Mouse (Mus musculus): Measurements from ENCODE around the gene Dpep3. TPM values are rescaled to one million over a fixed set of nuclear protein-coding genes. Genes with fewer than 3 reads are reported as not detected.
A peak's percentile ranks its signal among the peaks of the same experiment; 100 is the strongest.

Dpep3 gene
- polyA plus RNA-seq, 1 experiment from 2014 or later: not detected

DNA sequence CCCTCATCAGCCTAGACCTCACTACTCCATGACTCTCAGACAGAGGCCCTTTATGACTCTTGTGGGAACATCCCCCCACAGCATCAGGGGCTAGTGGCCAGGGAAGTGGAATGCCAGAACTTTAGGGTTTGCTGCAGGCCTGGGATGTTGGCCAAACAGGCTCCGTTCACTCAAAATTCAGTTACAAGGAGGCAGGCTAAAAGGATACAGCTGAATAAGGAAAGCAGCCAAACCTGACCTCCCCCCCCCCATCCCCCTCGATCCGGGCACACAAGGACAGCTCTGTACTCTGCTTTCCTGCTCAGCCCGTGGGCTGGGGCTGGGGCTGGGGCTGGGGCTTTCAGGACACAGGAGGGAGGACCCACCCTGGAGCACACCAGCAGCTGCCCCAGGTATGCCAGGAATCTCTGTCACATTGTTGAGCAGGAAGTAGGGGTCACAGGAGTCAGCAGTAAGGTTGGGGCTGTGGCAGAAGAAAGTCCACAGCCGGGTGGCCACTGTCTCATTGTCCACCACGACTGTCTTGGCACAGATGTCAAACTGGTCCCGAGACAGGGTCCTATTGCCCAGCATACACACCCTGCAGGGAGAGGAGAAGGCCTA, 28.1 kb downstream of the Dpep3 start:
- Histone ChIP-seq H3K27me3 (no peaks in the 10 kb centered on the region), H3K4me1 (no peaks in the 10 kb centered on the region), H3K4me3 (no peak overlapping the region), H3K9me3 (no peaks in the 10 kb centered on the region), H3K9ac (replicated peaks) (no peak overlapping the region), H3K4me2 (replicated peaks) (no peak overlapping the region), H3K27ac (replicated peaks) (no peak overlapping the region), H3K36me3 (no peaks in the 10 kb centered on the region)
- WGBS: 77% methylated on average over 7 of the region's 7 CpGs
- ATAC-seq (ENCODE audit: low FRiP score, low read depth): no peak

DNA sequence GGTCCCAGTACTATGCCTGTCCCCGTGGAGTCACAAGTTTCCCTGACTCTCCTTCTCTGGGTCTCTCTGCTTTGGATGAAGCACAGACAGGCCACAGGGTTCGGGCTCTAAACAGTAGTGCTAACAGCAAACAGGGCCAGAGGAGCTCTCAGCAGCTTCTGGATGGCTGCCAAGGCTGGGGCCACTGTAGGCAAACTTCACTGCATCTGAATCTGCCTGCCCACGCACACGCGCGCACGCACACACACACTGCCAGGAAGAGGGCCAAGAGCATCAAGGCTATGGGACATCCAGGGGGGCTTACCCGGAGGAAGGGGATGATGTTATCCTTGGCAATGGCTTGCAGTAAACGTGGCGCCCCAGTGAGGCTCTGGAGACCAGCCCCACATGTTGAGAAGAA, 29.9 kb downstream of the Dpep3 start:
- Histone ChIP-seq H3K9ac (replicated peaks) (no peak overlapping the region), H3K4me2 (replicated peaks) (no peak overlapping the region), H3K4me1 (no peaks in the 10 kb centered on the region), H3K27ac (replicated peaks) (no peak overlapping the region), H3K36me3 (0 out of 2 replicates have a peak, but pooled peaks cover 5% of the 10 kb centered on the region), H3K9me3 (no peaks in the 10 kb centered on the region), H3K4me3 (no peak overlapping the region), H3K27me3 (no peaks in the 10 kb centered on the region)
- no peak for ATAC-seq (ENCODE audit: low FRiP score, low read depth)
- 90% methylated on average over 10 of the region's 10 CpGs for WGBS

DNA sequence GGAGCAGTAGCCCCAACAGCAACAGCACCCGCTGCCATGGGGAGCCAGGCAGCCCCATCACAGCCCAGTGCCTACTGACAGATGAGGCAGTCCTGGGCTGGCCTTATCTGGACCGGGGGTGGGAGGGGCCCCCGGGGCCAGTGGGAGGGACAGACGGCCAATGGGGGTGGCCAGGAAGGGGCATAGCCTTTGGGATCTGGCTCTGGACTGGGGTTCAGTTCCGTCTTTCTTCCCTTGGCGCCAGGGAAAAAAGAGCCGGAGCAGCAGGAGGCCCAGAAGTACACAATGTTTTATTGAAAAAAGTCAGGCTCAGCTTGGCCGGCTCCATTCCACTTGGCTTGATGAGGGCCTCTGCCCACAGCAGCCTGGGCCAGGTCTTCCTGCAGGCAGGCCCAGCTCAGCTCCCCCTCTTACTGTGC, 35.9 kb downstream of the Dpep3 start, which contains the start of gene Lcat:
Gene Lcat, minus strand, starts transcription at position 62 of the 419 bp plus-strand sequence.
- no peak within 1 kb of the TSS for H3K4me3 ChIP-seq

DNA sequence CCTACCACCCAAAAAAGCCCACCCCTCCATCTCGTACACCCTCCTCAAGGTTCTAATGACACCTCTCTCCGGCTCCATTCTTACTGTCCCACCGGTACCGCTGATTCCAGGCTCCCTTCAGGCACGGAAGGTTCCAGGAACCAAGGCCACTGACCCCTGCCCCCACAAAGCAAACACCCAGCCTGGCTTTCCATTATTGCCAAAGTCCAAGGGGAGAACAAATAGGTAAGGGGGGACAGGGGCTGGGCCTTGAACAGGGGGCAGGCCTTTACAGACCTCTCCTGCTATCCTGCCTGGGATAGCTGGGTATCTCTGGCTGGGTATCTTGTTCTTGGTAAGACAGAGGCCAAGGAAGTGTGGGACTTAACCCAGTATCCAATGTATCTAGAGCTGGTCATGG, 36.7 kb downstream of the Dpep3 start:
- no peak for ATAC-seq (ENCODE audit: low FRiP score, low read depth)
- Histone ChIP-seq H3K27me3 (no peaks in the 10 kb centered on the region), H3K4me2 (replicated peaks) (no peak overlapping the region), H3K27ac (replicated peaks) (no peak overlapping the region), H3K9ac (replicated peaks) (no peak overlapping the region), H3K4me1 (peaks cover 6% of the 10 kb centered on the region), H3K4me3 (no peak overlapping the region), H3K36me3 (0 out of 2 replicates have a peak, but pooled peaks cover 10% of the 10 kb centered on the region), H3K9me3 (no peaks in the 10 kb centered on the region)
- 98% methylated on average over 5 of the region's 5 CpGs for WGBS

More for the DNA sequence above, 35.9 kb downstream of the Dpep3 start, which contains the start of gene Lcat:
- ATAC-seq (ENCODE audit: low FRiP score, low read depth): no peak
- H3K4me1 ChIP-seq: peaks cover under 1% of the 10 kb centered on the region; the same call in 1 of the 2 replicates
- 72% methylated on average over 8 of the region's 8 CpGs for WGBS
- no peaks in the 10 kb centered on the region for H3K9me3 ChIP-seq
- H3K4me2 ChIP-seq (replicated peaks): no peak within 1 kb of the TSS
- 0 out of 2 replicates have a peak, but pooled peaks cover 10% of the 10 kb centered on the region for H3K36me3 ChIP-seq
- no peaks in the 10 kb centered on the region for H3K27me3 ChIP-seq
- H3K27ac ChIP-seq (replicated peaks): no peak within 1 kb of the TSS
- H3K9ac ChIP-seq (replicated peaks): no peak within 1 kb of the TSS

DNA sequence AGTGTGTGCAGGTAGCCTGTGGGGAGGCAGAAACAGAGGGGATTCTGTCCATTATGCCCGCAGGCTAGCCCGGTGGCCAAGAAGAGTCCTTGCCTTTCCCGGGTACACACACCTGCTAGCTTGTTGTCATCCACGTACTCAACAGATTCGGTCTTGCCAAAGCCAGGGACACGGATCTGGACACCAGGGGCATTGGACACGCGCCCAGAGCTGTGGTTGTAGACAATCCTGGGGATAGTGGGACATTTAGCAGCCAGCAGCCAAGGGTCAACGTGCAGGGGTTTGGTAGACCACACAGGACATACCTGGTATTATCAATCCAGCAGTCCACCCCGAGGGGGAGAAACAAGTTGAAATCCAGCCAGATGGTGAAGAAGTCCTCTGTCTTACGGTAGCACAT, 37.2 kb downstream of the Dpep3 start:
- Histone ChIP-seq H3K27me3 (no peaks in the 10 kb centered on the region), H3K4me3 (no peak overlapping the region), H3K27ac (replicated peaks) (no peak overlapping the region), H3K4me1 (peaks cover 6% of the 10 kb centered on the region), H3K4me2 (replicated peaks) (no peak overlapping the region), H3K9me3 (no peaks in the 10 kb centered on the region), H3K9ac (replicated peaks) (no peak overlapping the region), H3K36me3 (0 out of 2 replicates have a peak, but pooled peaks cover 10% of the 10 kb centered on the region)
- ATAC-seq (ENCODE audit: low FRiP score, low read depth): no peak
- 96% methylated on average over 11 of the region's 11 CpGs for WGBS

DNA sequence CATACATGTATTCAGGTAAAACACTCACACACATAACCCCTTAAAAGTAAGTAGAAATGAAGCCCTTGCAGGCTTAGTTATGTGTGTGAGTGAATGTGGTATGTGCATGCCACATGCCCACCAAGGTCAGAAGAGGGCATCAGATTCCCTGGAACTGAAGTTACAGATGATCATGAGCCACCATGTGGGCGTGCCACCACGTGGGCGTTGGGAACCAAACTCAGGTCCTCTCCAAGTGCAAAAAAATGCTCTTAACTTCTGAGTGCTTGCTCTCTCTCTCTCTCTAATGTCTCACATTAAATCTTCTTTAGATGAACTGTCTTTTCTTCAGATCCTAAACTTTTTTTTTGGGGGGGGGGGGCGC, 40.9 kb downstream of the Dpep3 start, which contains the start of gene Psmb10:
Gene Psmb10, minus strand, starts transcription at position 139 of the 364 bp plus-strand sequence.
- Histone ChIP-seq H3K27me3 (no peaks in the 10 kb centered on the region), H3K4me3 (peak within 1 kb of the TSS; percentile 59), H3K9me3 (no peaks in the 10 kb centered on the region), H3K27ac (replicated peaks) (peak within 1 kb of the TSS; percentile 78), H3K9ac (replicated peaks) (peak within 1 kb of the TSS; percentile 77), H3K36me3 (no peaks in the 10 kb centered on the region), H3K4me1 (peaks cover 16% of the 10 kb centered on the region), H3K4me2 (replicated peaks) (peak within 1 kb of the TSS; percentile 87)
- ATAC-seq (ENCODE audit: low FRiP score, low read depth): no peak
- WGBS: 43% methylated on average over 4 of the region's 4 CpGs

DNA sequence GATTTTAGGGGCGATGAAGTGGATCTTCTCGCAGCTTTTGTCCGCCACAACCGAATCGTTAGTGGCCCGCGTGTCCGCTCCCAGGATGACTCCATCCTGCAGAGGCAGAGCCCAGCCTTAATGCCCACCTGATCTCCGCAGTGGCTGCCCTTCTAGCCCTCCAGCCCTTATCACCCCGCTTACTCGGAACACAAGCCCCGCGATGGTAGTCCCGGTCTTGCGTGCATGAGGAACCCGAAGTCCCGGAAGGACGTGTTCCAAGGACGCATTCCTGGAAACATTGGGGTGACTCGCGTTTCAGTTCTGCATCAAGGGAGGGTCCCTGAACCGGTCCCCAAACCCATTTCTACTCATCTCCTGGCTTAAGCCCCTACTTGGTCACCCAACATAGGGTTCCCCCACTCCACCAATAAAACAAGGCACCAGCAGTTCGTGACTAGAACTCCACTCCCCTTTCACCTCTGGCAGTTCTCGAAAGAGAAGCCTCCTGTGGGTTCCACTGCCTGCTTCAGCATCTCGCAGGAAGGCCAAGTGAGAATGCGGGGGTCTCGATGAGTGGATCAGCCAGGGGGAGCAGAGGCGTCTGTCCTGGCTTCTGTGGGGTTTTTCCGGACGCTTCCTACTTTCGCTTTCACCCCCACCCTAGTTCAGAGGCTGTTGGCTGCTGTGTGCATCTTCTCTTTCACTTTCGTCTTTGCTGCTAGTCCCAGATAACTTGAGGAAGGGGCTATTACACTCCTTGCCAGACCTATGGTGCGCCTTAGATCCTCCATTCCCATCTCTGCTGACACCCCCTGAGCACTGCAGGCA, 41.5 kb downstream of the Dpep3 start:
- H3K4me2 ChIP-seq (replicated peaks): peak overlapping the region; percentile 87
- H3K9me3 ChIP-seq: no peaks in the 10 kb centered on the region
- peak overlapping the region; percentile 77 for H3K9ac ChIP-seq (replicated peaks)
- peak; percentile 31; the same call in 1 of the 2 replicates for ATAC-seq (ENCODE audit: low FRiP score, low read depth)
- H3K36me3 ChIP-seq: no peaks in the 10 kb centered on the region
- 3% methylated on average over 33 of the region's 33 CpGs for WGBS
- H3K27ac ChIP-seq (replicated peaks): peak overlapping the region; percentile 78
- H3K4me3 ChIP-seq: peak overlapping the region; percentile 59
- H3K27me3 ChIP-seq: no peaks in the 10 kb centered on the region
- peaks cover 16% of the 10 kb centered on the region for H3K4me1 ChIP-seq

DNA sequence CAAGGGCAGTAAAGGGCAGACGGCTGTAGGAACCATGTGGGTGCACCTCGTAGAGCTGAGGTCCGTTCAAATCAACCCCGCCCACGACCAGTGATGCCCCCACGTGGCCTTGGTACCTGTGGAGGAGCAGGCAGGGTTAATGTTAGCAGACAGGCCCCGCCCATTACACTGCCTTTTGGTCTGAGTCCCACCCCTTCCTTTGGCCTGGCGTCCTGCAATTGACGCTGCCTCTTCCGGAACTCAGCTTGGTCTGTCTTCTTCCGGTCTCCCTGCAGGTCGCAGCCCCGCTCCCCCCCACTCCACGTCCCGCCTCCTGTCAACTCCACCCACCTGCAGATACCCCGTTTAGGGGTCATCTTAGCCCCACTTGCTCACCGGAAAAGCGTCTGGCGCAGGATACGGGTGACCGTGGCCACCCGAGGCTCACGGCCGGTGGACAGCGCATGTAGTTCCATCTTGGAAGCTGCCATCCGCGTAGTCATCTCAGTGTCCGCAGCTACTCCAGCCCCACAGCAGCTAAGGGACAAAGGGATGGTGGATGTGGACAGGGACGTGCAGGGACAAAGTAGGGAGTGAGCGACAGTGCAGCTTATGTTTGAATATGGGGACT, 42.3 kb downstream of the Dpep3 start:
- WGBS: 0% methylated on average over 30 of the region's 30 CpGs
- Histone ChIP-seq H3K9ac (replicated peaks) (peak overlapping the region; percentile 77), H3K9me3 (no peaks in the 10 kb centered on the region), H3K4me1 (peaks cover 16% of the 10 kb centered on the region), H3K4me3 (peak overlapping the region; percentile 59), H3K27me3 (no peaks in the 10 kb centered on the region), H3K4me2 (replicated peaks) (peak overlapping the region; percentile 87), H3K36me3 (no peaks in the 10 kb centered on the region; the same call in 1 of the 2 replicates), H3K27ac (replicated peaks) (peak overlapping the region; percentile 78)
- ATAC-seq (ENCODE audit: low FRiP score, low read depth): peak; percentile 93

DNA sequence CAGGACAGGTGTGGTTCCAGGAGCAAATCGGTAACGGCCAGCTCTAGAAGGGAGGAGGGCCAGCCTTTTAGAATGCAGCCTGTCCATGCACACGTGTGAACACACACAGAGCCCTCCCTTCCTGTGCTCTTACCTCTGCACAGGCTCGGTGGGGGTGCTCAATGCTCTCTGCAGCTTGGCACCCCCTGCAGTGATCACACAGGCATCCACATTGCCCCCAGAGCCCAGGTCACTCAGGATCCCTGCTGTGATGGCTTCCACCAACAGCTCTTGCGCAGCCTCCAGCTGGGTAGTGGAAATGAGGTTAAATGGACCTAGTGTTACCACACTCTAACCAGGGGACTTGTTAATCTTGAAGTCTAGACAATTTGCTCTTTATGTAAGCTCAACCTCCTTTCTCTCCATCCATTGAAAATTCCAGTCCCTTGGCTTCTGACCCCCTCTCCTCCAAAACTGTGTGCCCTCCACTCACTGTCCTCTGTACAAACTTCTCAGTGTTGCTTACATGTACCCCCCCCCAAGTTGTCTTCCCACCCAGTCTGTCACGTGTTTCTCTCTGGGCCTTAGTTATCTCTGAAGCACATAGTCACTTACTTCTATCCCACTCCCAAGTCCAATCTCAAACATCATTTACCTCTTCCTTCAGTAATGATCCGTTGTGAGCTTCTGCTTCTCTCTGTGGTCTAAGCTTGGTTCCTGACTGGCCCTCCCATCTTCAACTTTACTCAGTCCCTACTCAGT, 43.2 kb downstream of the Dpep3 start:
- peak overlapping the region; percentile 16; the same call in 1 of the 2 replicates for H3K27ac ChIP-seq (replicated peaks)
- peak overlapping the region; percentile 59 for H3K4me3 ChIP-seq
- peak overlapping the region; percentile 77 for H3K9ac ChIP-seq (replicated peaks)
- peaks cover 5% of the 10 kb centered on the region; the same call in 1 of the 2 replicates for H3K36me3 ChIP-seq
- H3K4me1 ChIP-seq: peaks cover 16% of the 10 kb centered on the region
- H3K27me3 ChIP-seq: no peaks in the 10 kb centered on the region
- peak overlapping the region; percentile 87 for H3K4me2 ChIP-seq (replicated peaks)
- no peak for ATAC-seq (ENCODE audit: low FRiP score, low read depth)
- 30% methylated on average over 7 of the region's 7 CpGs for WGBS
- no peaks in the 10 kb centered on the region for H3K9me3 ChIP-seq

DNA sequence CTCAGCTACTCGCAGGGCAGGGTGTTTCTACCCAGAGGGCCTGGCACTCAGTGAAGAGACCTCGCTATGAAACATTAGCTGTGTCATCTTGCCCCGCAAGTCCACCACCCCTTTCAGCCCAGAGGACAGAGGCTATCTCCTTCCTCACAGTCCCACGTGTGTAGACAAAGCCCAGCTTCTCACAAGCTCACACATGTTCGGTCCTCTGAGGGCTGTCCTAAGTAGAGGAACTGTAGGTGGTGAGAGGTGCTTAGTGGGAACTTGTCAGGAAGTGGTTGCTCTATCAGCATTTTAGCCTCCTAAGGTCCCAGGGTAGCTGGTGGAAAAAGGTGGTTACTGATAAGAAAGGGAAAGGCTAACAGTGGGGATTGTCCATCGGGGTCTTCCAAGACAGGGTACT, 44.1 kb downstream of the Dpep3 start:
- Histone ChIP-seq H3K27me3 (no peaks in the 10 kb centered on the region), H3K36me3 (peaks cover 9% of the 10 kb centered on the region; the same call in 1 of the 2 replicates), H3K4me2 (replicated peaks) (no peak overlapping the region), H3K9ac (replicated peaks) (no peak overlapping the region), H3K4me1 (peaks cover 20% of the 10 kb centered on the region), H3K4me3 (no peak overlapping the region), H3K27ac (replicated peaks) (no peak overlapping the region), H3K9me3 (no peaks in the 10 kb centered on the region)
- ATAC-seq (ENCODE audit: low FRiP score, low read depth): no peak
- WGBS: 88% methylated on average over 6 of the region's 6 CpGs

DNA sequence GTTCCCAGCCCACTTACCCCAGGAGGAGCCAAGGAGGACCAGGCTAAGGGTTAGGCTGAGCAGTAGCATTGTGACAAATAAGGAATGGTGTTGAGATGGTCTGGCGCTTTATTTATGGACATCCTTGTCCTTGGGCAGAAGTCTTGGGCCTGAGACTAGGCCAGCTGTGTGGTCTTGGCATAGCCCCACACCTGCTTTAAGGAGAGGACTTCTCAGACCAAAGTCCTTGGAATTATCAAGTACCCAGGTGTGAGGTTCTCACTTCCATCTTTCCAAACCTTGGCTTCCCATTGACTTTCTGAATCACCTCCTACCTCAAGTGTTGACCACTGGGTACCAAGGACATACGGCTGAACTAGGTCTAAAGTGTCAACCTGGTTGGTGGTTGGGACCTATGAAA, 45.5 kb downstream of the Dpep3 start, which contains the start of gene Ctrl:
Gene Ctrl, minus strand, starts transcription at position 101 of the 400 bp plus-strand sequence.
- no peak within 1 kb of the TSS for H3K9ac ChIP-seq (replicated peaks)

More for the DNA sequence above, 45.5 kb downstream of the Dpep3 start, which contains the start of gene Ctrl:
- no peak within 1 kb of the TSS for H3K27ac ChIP-seq (replicated peaks)
- peaks cover 20% of the 10 kb centered on the region for H3K4me1 ChIP-seq
- H3K4me2 ChIP-seq (replicated peaks): no peak within 1 kb of the TSS
- peaks cover 13% of the 10 kb centered on the region; the same call in 1 of the 2 replicates for H3K36me3 ChIP-seq
- no peak within 1 kb of the TSS for H3K4me3 ChIP-seq
- no peaks in the 10 kb centered on the region for H3K27me3 ChIP-seq
- WGBS: 91% methylated on average over 2 of the region's 2 CpGs
- H3K9me3 ChIP-seq: no peaks in the 10 kb centered on the region
- ATAC-seq (ENCODE audit: low FRiP score, low read depth): no peak
